Mouse (Mus musculus): ENCODE measurements around the gene Gtse1.
A peak's percentile ranks its signal among the peaks of the same experiment; 100 is the strongest.

Gtse1 gene

DNA sequence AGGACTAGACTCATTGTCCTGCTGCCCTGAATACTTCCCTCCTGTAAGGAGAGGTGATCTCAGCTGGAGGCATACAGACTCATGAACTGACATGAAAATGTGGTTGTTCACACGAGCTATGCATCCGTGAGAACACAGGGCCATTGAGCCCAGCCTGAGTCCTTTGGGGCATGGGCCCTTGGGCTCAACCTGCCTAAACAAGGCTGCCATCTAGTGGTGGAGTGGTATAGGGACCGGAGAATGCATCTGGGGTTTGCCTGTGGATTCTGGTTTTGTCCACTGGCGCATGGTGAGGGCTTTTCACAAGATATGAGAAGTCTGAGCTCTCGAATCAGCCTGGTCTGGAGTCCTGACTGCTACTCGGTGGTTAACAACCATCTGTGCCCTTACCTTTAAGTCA, 8.2 kb downstream of the Gtse1 start:
- peak; percentile 70 to 77 for DNase-seq (ENCODE audit: low spot score in 2 of 2)

DNA sequence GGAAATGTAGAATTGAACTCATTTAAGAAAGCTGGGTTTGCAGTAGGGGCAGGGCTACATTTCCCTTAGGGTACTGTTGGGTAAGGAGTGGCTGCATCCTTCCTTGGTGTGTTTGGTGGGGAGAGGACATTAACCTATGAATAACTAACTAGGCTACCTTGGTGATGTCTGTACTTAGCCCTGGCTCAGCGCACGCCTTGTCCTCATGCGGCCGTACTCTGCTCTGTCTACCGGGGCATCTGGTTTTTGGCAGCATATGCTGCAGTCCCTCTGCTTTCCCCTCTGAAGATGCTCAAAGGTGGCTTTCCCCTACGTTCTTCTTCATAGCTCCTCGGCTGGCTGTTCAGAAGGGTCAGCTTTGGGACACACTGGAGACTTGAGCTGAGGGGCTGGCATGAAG, 17.8 kb downstream of the Gtse1 start:
- no peak for DNase-seq (ENCODE audit: low spot score in 2 of 2)

- DNase-seq (ENCODE audit: low spot score in 2 of 2): peak; percentile 96
Observed at GRCm38 (mm10) chr15:85878848-85879497, 19.4 kb downstream of the Gtse1 start, which contains the start of gene Trmu. Gene Trmu (plus strand): TSS chr15:85879312.

DNA sequence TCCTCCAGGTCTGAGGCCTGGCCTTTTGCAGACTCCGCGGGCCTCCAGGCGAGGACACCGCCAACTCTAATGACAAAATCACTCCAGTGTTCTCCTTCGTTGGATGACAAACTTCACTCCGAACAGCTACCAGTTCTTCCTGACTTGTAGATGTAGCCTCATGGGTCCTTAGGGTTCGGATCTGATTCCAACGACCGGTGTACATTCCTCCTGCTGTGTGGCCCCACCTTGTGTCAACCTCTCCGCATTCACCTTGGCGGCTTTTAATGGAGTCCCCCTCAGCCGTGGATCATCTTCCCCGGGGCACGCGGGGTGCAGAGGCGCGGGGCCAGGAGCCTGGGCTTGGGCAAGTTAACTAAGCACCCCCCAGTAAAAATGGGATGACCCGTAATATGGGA, 20.0 kb downstream of the Gtse1 start:
- no peak for DNase-seq (ENCODE audit: low spot score in 2 of 2)

GRCm38 (mm10) chr15:85885606-85886005, 26.1 kb downstream of the Gtse1 start:
- no peak for DNase-seq (ENCODE audit: low spot score in 2 of 2)

GRCm38 (mm10) chr15:85889235-85889634, 29.7 kb downstream of the Gtse1 start:
- no peak for DNase-seq (ENCODE audit: low spot score in 2 of 2)

- no peak for DNase-seq (ENCODE audit: low spot score in 2 of 2)
Observed at GRCm38 (mm10) chr15:85891971-85892370, 32.4 kb downstream of the Gtse1 start.

DNA sequence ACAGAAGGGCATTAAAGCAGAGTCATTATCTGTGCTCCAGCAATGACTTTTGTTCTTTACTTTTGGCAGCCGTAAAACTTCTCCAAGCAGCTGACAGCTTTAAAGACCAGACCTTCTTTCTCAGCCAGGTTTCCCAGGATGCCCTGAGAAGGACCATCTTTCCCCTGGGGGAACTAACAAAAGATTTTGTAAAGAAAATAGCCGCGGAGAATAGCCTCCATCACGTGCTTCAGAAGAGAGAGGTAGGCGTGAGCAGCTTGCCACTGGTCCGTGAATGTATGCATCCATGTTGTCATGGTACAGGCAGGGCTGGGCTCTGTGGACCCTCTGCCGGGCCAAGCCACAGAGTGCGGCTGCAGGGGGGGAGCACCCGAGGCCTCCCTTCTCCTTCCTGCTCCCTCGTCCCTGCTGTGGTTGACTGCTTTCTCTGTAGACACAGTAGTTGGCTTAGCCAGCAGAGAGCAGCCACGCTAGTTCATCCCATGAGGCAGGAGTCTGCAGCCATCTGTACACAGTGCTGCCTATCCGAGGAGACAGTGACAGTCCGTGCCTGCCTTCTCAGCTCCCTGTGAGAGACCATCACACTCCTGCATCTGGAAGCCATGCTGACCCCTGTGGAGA, 33.1 kb downstream of the Gtse1 start:
- no peak for DNase-seq (ENCODE audit: low spot score in 2 of 2)

DNA sequence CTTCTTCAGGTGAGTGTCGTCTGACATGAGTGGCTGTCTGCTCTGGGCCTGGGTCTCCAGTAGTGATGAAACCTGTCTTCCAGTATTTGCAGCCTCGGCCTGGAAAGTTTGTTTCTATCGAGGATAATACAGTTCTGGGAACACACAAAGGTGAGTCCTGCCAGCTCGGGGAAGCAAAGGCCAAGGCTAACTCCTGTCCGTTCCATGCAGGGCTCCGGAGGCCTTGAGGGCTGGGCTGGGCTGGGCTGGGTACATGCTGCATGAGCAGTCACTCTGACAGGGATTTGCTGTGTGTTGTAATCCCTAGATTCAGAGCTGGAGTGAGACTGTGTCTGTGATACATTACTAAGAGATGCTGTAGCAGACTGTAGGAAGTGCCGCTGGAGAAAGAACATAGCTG, 34.3 kb downstream of the Gtse1 start:
- no peak for DNase-seq (ENCODE audit: low spot score in 2 of 2)

DNA sequence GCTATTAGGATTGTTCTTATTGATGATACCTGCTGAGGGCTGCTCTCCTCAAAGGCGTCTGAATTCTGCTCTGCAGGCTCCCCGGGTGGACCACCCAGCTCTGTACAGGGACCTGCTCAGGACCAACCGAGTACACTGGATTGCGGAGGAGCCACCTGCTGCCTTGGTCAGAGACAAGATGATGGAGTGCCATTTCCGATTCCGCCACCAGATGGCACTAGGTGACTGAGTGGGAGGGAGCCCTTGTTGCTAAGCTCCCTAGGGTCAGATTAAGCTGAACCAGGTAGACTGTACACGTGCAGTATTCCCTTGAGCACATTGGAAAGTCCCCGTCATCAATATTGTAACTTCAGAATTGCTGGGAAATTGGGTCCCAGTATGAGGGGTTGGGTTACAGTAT, 36.7 kb downstream of the Gtse1 start:
- DNase-seq (ENCODE audit: low spot score in 2 of 2): peak; percentile 75 to 87

DNA sequence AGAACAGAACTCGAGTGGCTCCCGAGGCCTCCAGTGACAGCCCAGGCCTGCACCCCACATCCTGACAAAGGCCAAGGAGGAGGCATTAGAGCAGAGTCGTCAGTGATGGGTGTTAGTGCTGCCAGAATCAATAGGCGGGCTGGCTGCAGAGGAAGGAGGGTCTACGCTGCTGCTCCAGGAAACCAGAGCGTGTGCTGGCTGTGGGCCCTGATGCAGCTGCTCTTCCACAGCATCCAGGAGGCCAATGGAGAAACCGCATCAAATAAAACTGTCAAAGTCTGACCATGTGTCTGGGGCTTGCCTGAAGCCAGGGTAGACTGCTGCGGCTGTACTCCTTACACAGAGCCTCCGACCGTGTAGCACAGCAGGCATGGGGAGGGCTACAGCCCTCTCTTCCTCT, 37.6 kb downstream of the Gtse1 start:
- DNase-seq (ENCODE audit: low spot score in 2 of 2): no peak

GRCm38 (mm10) chr15:85899396-85899795, 39.9 kb downstream of the Gtse1 start:
- no peak for DNase-seq (ENCODE audit: low spot score in 2 of 2)

- DNase-seq (ENCODE audit: low spot score in 2 of 2): no peak
Observed at GRCm38 (mm10) chr15:85900318-85900717, 40.8 kb downstream of the Gtse1 start.

- no peak for DNase-seq (ENCODE audit: low spot score in 2 of 2)
Observed at GRCm38 (mm10) chr15:85900801-85901200, 41.3 kb downstream of the Gtse1 start.

DNA sequence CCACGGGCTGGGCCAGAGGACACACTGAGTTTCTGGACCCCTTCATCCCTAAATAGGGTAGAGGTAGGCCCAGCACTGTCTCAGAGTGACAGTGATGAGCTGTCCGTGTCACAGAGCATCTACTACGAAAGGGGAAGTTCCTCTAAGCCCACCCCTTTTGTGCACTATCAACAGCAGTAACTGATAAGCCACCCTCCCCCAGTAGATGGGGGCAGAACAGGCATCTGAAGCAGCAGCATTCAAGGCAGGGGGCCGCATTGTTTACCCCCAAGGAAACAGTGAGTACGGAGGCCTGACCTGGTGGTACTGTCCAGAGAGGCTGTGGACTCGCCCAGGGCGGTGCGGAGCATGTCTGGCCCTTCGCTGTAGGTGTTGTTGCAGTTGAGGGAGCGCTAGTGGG, 43.0 kb downstream of the Gtse1 start:
- DNase-seq (ENCODE audit: low spot score in 2 of 2): no peak

- peak in 1 of 2 experiments; percentile 37 for DNase-seq (ENCODE audit: low spot score in 2 of 2)
Observed at GRCm38 (mm10) chr15:85903826-85904225, 44.3 kb downstream of the Gtse1 start.

DNA sequence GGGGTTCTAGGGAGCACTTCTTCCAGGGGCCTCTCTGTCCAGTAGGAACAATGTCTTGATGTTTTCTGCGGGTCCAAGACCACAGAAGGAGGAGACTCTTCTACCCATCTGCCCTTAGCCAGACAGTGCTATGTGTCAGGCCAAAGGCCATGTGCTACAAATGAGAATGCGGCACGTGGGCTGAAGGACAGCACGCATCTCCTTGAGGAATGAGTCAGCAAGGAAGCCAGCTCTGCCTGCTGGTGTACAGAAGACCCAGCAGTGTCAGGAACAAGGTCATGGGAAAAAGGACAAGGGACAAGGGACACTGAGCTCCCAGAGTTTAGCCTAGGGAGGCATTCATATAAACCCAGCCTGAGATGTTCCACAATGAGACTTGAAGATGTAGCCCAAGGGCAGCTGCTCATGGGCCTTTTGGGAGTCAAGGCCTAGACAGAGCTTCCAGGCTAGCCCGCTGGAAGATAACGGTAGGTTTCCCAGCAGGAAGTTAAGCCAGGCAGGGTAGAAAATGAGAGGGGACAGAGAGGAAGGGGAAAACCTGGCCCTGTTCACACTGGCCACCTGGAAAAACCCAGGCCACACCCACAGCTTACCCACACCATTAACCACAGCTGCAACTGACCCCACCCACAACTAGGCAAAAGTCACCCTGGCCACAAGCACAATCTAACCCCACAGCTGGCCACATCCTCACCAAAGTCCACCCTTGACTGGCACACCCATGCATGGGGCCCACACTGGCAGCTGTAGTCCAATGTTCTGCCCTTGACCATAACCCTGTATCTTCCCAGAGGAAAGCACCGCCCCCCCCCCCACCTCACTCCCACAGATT, 49.3 kb downstream of the Gtse1 start:
- DNase-seq (ENCODE audit: low spot score in 2 of 2): no peak

DNA sequence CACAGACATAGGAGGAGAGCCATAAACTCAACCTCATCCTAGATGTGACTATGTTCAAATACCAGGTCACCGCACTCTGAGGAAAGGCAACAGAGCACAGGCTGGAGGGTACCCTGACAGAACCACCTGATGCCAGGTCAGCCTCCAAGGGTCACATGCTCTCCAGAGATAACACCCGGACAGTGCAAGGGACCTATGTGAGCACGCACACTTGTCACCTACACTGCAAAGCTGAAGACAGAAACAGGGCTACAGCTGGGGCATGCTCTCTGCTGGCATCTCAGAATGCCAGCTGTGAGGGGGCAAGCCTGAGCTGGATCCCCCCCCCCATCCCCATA, 49.9 kb downstream of the Gtse1 start:
- DNase-seq (ENCODE audit: low spot score in 2 of 2): no peak

DNA sequence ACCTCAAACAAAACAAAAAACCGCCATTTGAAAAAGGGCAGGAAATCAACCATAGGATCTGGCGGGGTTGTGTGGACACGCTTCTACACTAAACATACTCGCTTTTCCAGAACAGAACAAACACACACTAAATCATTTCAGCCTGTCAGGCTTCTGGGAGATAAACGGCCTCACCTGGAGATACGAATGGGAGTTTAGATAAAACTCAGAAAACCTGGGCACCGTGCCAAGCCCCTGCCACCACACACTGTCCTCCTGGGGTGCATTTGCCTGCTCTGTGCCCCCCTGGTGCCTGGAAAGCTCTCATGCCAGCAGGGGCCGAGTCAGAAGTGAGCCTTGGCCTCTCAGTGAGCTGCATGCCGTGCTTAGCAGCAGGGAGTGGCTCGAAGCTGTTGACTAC, 50.4 kb downstream of the Gtse1 start:
- DNase-seq (ENCODE audit: low spot score in 2 of 2): no peak

- DNase-seq (ENCODE audit: low spot score in 2 of 2): peak in 1 of 2 experiments; percentile 76
Observed at GRCm38 (mm10) chr15:85913605-85914004, 54.1 kb downstream of the Gtse1 start.

DNA sequence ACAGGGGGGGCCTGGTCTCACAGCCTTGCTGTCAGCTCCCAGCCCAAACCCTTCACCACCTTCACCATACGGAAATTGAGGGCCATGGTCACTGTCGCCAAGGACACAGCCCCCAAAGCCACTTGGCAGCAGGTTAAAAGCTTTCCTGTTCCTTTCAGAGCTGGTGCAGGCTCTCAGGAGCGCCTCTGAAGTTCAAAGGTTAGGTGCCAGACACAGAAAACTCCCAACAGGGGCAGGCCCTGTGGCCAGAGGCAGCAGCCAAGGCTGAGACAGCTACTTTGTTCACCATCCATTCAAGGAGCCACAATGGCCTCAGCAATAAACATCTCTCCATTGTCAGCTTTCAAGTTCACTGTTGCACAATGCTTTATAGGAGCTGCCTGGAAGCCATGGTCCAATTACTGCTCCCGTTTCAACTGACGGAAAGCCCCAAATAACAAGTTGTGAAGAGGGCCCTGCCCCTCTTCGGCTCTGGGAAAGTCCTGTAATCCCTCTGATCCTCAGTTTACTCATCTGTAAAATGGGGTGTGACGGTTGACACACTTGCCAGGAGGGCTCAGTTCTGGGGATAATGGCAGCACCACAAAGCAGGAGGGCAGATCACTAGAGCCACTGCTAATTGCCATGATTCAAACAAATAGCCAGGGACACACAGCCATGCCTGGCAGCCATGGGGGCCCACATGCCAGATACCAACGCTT, 59.8 kb downstream of the Gtse1 start:
- DNase-seq (ENCODE audit: low spot score in 2 of 2): no peak

- no peak for DNase-seq (ENCODE audit: low spot score in 2 of 2)
Observed at GRCm38 (mm10) chr15:85919892-85920248, 60.3 kb downstream of the Gtse1 start.

All from right cerebral cortex, postnatal 10 days (tissue).